Mouse (Mus musculus) ZHBTc4 (cell line): ENCODE measurements around the gene Chrnb1.
A peak's percentile ranks its signal among the peaks of the same experiment; 100 is the strongest.

ENCODE experiments used
- DNase-seq: peaks from one replicate; pipeline ENCODE4 v3.0.0-alpha.2; 2011; ENCODE audit warnings: low read depth, low spot score

Gene Chrnb1

GRCm38 (mm10) chr11:69777504-69778257 is 18.1 kb downstream of the Chrnb1 start:
- DNase-seq = no peak

DNA sequence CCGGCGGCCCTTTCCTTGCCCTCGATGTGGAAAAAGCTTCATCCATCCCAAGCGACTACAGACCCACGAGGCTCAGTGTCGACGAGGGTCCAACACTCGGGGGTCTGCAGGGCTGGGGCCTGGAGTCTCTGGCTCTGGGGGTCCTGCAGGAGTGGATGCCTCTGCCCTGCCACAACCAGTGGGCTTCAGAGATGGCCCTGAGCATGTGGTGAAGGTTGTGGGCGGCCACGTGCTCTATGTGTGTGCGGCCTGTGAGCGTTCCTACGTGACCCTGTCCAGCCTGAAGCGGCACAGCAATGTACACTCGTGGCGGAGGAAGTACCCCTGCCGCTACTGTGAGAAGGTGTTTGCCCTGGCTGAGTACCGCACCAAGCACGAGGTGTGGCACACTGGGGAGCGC is 19.3 kb downstream of the Chrnb1 start:
- no peak for DNase-seq

DNA sequence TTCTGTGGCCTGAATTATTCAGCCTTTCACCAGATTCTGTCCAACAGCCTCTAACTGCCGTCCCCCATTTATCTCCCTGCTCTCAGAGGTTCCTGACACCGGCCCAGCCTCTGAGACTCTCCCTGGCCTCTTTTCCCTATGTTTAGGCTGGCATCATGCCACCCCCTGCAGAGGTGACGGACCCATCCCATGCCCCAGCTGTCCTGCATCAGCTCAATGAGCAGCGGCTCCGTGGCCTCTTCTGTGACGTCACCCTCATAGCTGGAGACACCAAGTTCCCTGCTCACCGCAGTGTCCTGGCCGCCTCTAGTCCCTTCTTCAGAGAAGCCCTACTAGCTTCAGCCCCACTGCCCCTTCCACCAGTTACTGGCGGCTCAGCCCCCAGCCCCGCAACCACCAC is 20.0 kb downstream of the Chrnb1 start:
- DNase-seq = no peak

DNA sequence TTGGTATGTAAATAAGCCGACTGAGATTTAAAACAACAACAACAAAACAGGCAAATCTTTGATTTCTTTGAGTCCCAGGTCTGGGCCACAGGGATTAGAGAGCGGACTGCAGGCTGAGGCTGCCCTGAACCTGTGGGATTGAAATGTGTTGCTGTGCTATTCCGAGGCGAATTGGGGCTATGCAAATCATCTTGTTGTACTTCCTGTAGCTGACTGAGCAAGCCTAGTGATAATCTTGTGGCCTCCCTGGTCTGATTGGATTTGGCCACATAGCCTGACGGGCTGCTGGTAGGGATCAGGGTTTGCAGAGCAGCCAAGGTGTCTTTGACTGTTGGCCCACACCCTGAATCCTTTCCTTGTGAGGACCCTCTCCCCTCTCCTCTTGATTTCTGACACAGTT is 20.8 kb downstream of the Chrnb1 start:
- DNase-seq = no peak

GRCm38 (mm10) chr11:69767625-69767909 is 28.2 kb downstream of the Chrnb1 start:
- DNase-seq = no peak

GRCm38 (mm10) chr11:69766872-69767624 is 28.7 kb downstream of the Chrnb1 start:
- DNase-seq = no peak

GRCm38 (mm10) chr11:69766126-69766609 is 29.6 kb downstream of the Chrnb1 start:
- DNase-seq = peak; percentile 65

GRCm38 (mm10) chr11:69765221-69766125 is 30.3 kb downstream of the Chrnb1 start, which contains the start of gene Zbtb4:
Gene Zbtb4, plus strand, starts transcription at chr11:69765912.
- peak; percentile 46 for DNase-seq

DNA sequence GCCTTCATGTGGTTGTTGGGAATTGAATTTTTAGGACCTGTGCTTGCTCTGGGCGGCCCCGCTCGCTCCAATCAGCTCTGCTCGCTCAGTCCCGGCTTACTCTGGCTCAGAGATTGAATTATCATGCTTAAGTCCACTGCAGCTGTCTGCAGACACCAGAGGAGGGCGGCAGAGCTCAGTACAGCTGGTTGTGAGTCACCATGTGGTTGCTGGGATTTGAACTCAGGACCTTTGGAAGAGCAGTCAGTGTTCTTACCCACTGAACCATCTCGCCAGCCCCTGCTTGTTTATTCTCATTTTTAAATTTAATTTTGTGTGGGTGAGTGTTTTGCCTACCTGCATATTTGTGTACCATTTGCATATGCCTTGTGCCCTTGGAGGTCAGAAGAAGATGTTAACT is 32.2 kb downstream of the Chrnb1 start:
- peak; percentile 74 for DNase-seq

- DNase-seq = no peak
These were observed 33.9 kb downstream of the Chrnb1 start, which contains the start of gene Slc35g3 for GRCm38 (mm10) chr11:69761868-69762267. Gene Slc35g3, minus strand, starts transcription at chr11:69761968.

DNA sequence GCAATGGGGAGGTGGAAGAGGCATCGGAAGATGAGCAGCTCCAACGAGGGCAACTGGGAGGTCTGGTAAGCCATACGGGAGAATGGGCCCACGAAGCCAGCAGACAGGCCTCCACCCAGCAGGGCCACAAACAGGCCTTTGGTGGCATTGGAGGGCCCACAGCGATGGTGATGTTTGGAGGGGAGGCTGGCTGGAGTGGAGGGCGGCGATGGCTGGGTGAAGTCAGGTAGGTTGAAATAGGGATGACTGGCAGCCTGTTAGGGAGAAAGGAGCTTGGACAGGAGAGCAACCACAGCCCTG is 34.9 kb downstream of the Chrnb1 start:
- no peak for DNase-seq

DNA sequence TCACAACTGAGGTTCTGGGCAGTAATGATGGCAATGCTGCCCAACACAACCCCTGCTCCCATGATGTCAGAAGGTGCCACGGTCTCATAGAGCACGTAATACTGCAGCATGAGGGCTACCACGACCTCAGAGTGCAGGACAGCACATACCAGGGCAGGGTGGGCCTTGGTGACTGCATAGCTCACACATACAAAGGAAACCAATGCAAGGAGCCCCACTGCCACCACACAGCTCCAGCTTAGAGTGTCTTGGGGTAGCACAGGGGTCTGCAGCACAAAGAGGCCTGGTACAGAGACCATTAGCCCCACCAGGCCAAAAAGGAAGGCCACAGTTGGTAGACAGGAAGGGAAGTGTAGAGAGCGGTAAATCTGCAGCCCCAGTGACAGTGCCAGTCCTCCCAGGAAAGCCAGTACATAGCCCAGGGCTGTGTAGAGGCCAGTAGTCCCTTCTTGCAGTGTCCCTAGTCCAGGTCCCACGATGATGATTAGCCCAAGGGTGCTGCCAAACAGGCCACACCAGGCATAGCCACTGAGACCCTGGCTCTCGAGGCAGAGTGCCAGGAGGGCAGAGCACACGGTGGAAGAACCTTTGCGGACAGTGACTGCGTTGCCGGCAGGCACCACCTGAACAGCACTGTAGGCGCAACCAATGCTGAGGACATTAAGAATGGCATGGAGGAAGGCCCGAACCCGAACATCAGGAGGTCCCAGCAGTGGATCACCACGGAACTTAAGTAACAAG is 35.4 kb downstream of the Chrnb1 start:
- no peak for DNase-seq

DNA sequence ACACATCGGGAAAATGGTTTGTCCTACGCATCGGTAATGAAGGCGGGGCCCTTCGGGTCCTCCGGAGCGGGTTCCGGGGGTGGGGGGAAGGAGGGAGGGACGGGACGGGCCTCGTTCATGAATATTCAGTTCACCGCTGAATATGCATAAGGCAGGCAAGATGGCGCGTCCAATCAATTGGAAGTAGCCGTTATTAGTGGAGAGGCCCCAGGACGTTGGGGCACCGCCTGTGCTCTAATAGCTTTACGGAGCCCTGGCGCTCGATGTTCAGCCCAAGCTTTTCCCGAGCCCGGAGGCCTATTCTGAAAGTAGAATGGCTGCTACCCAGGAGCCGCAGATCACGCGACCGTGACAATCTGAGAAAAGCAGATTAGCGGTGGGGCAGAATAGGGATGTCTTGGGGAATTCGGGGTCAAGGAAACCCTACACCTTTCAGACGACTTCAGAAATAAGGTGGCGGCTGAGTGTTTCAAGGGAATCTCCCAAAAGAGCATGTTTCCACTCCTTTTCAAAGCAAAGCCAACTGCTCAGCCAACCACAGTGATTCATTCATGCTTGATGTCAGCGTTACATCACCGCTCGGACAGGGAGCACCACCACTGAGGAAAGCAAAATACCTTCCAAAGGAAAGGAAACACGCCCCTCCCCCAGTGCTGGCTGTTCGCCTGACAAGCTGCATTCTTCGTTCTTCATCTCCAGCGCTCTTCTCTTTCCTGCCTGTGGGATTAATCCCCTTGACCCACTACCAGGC is 36.6 kb downstream of the Chrnb1 start:
- peak; percentile 97 for DNase-seq

DNA sequence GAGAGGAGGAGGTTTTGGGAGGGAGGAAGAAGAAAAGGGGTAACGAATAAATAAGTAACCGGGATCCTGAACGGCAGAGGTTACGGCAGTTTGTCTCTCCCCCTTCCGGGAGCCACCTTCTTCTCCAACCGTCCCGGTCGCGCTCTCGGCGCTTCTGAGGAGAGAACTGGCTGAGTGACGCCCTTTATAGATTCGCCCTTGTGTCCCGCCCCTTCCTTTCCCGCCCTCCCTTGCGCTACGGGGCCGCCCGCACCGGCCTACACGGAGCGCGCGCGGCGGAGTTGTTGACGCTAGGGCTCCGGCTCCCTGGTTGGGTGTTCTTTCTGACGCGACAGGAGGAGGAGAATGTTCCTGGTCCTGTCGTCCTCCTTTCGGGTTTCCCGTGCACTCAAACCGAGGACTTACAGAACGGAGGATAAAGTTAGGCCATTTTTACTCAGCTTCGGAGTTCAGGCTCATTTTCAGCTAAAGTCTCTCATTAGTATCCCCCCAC is 37.2 kb downstream of the Chrnb1 start, which contains the start of gene Polr2a:
TSS of gene Polr2a (minus strand) at position 160 of the 493 bp plus-strand sequence.
- DNase-seq = peak; percentile 99

DNA sequence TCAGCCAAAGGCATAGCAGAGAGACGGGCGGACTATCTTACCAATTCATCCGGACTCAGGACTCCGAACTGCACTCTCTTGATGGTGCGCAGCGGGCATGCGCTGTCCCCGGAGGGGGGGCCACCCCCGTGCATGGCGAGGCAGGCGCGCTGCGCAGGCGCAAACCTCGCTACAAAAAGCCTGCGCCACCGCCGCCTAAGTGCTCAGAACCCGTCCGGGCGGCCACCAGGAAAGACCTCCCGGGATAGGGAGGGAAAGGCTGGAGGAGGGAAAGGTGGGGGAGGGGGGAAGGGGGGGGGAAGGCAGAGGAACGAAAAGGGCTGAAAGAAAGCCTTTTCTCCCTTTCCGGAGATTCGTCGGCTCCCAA is 37.7 kb downstream of the Chrnb1 start:
- peak; percentile 97 for DNase-seq

- no peak for DNase-seq
These were observed 38.2 kb downstream of the Chrnb1 start for GRCm38 (mm10) chr11:69757303-69758089.

DNA sequence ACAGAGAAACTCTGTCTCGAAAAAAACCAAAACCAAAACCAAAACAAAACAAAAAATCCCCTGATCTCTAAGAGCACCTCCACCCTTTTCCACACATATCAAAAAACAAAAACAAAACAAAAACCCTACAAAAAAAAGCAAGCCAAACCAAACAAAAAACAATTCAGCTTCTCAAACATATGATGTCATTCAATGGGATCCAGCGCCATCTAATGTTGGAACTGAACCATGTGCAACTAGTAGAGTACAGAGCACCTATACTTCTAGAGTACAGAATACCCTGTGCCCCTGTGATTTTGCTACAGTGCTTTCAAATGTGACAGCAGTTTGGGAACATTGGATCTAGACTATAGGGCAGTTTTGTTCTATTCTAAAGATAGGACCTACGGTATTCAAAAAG is 41.0 kb downstream of the Chrnb1 start:
- peak; percentile 72 for DNase-seq

DNA sequence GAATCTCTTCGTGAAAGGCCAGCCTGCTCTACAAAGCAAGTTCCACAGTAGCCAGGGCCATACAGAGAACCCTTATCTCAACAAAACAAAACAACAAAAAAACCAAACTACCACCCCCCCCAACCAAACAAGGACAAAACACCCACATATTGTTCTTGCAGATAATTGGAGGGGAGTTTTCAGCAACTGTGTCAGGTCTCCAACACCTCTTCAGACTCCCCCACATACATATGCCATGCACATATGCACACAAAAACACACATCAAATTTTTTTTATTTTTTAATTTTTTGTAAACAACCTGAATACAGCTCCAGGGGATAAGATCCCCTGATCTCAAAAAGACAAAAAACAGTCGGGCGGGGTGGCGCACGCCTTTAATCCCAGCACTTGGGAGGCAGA is 41.5 kb downstream of the Chrnb1 start:
- no peak for DNase-seq

DNA sequence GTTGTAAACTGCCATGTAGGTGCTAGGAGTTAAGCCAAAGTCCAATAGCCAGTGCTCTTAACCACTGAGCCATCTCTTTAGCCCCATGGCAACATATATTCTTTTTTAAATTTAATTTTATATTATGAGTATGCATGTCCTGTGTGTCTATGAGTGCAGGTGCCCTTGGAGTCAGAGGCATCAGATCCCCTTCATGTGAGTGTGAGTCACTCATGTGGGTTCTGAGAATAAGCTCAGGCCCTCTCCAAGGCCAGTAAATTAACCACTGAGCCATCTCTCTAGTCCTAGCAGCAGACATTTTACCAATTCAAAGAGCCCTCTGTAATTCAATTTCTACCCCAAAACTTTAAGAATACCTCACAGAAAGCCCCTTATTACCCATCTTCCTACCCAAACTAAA is 43.1 kb downstream of the Chrnb1 start:
- DNase-seq = no peak

GRCm38 (mm10) chr11:69751635-69752034 is 44.1 kb downstream of the Chrnb1 start:
- DNase-seq = no peak
